Mouse (Mus musculus) Muller cell, postnatal 12 days (primary cell): ENCODE data around the gene Tcerg1l.

ENCODE experiments used
- DNase-seq: peaks from one replicate; pipeline ENCODE4 v3.0.0-alpha.2; 2015; ENCODE audit errors: inconsistent ontology term

Tcerg1l gene

GRCm38 (mm10) chr7:138365519-138365918 is 32.0 kb downstream of the Tcerg1l start:
- DNase-seq = no peak

GRCm38 (mm10) chr7:138357475-138357874 is 40.1 kb downstream of the Tcerg1l start:
- no peak for DNase-seq

GRCm38 (mm10) chr7:138356655-138357449 is 40.7 kb downstream of the Tcerg1l start:
- DNase-seq = no peak

GRCm38 (mm10) chr7:138345451-138345850 is 52.1 kb downstream of the Tcerg1l start:
- DNase-seq = no peak

GRCm38 (mm10) chr7:138338451-138338850 is 59.1 kb downstream of the Tcerg1l start:
- no peak for DNase-seq

- no peak for DNase-seq
Observed at GRCm38 (mm10) chr7:138337946-138338345, 59.6 kb downstream of the Tcerg1l start.

GRCm38 (mm10) chr7:138332504-138333168 is 64.9 kb downstream of the Tcerg1l start:
- no peak for DNase-seq

GRCm38 (mm10) chr7:138331266-138331665 is 66.3 kb downstream of the Tcerg1l start:
- no peak for DNase-seq

- DNase-seq = no peak
Observed at GRCm38 (mm10) chr7:138328637-138329036, 68.9 kb downstream of the Tcerg1l start.

GRCm38 (mm10) chr7:138326760-138327159 is 70.8 kb downstream of the Tcerg1l start:
- DNase-seq = peak; percentile 42

- no peak for DNase-seq
Observed at GRCm38 (mm10) chr7:138313733-138314132, 83.8 kb downstream of the Tcerg1l start.

GRCm38 (mm10) chr7:138306126-138306525 is 91.4 kb downstream of the Tcerg1l start:
- no peak for DNase-seq

- no peak for DNase-seq
Observed at GRCm38 (mm10) chr7:138284790-138285189, 112.7 kb downstream of the Tcerg1l start.

GRCm38 (mm10) chr7:138275263-138275662 is 122.3 kb downstream of the Tcerg1l start:
- DNase-seq = no peak

GRCm38 (mm10) chr7:138271328-138271727 is 126.2 kb downstream of the Tcerg1l start:
- DNase-seq = no peak

- no peak for DNase-seq
Observed at GRCm38 (mm10) chr7:138269386-138269785, 128.1 kb downstream of the Tcerg1l start.

- DNase-seq = no peak
Observed at GRCm38 (mm10) chr7:138267976-138268646, 129.4 kb downstream of the Tcerg1l start.

GRCm38 (mm10) chr7:138248612-138249011 is 148.9 kb downstream of the Tcerg1l start:
- DNase-seq = no peak

- no peak for DNase-seq
Observed at GRCm38 (mm10) chr7:138248176-138248575, 149.4 kb downstream of the Tcerg1l start.

- no peak for DNase-seq
Observed at GRCm38 (mm10) chr7:138246684-138247083, 150.8 kb downstream of the Tcerg1l start.

- no peak for DNase-seq
Observed at GRCm38 (mm10) chr7:138242229-138242628, 155.3 kb downstream of the Tcerg1l start.

GRCm38 (mm10) chr7:138237708-138238225 is 159.8 kb downstream of the Tcerg1l start:
- DNase-seq = no peak
